Mouse (Mus musculus) kidney, postnatal 36 days (tissue): Measurements from ENCODE around the gene Frmd5.

Experiments
- DNase-seq, 2 experiments: peaks; one replicate each; pipeline ENCODE4 v3.0.0; 2021 to 2022; ENCODE audit warnings: mixed read lengths in 2 of 2

Gene Frmd5

GRCm38 (mm10) chr2:121614483-121615198 lies 192.2 kb downstream of the Frmd5 start:
- no peak for DNase-seq

GRCm38 (mm10) chr2:121612112-121612511 lies 194.8 kb downstream of the Frmd5 start:
- DNase-seq: no peak

DNA sequence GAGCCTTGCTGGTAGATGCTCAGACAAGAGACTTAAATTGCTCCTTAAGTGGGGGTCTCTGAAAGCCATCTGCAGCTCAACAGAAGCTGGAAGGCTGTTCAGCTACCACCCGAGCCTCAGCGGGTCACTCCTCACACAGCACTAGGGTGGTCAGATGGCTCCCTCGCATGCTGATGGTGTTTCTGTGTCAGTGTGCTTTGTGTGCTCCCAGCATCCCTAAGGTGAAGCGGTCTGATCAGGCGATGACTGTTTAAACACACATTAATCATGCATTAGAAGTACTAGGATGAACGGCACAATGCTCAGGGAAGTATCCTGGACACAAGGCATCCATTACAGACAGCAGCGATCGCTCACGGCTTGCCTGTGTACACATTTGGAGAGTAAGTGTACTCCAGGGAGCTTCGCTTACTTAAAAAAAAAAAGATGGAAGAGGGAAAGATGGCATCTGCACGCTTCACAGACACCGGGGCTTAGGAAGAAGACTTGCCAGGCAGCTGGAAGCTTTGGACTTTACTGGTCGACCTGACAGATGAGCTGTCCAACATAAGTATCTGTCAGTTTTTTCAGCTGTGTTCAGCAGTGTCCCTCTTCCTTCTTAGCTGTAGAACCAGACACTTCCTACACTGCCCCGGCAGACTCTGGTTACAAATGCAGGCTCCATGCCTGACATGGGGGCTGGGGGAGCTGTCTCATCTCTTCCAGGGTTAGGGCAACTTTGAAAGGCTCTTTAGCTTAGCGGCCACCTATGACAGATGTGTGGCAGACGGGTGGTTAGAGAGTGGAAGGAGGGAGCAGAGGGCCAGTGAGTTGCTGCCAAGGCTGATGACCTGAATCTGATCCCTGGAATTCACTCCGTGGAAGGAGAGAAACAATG lies 196.6 kb downstream of the Frmd5 start:
- no peak for DNase-seq

DNA sequence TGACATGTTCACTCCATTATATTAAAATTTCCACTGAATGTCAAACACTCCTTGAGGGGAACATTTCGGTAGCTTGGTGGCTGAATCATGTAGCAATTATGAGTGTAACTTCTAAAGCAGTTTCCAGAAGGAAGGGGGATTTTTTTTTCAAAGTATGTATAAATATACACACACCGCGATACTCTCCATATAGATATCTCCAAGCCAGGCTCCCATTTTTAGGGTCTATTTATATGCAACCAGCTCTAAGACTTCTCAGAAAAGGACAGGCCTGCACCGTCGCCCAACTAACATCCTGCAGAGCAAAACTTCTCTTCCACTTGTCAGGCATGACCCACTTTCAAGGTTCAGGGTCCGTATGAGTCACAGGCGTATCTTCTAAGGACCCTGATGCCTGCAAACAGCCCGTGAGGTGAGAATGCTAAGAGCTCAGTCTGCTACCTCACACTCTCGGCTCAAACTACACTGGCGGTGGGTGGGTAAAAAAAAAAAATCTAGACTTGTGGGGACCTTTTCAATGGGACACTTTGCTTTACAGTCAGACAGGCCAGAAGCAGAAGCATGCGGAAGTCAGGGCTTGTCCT lies 197.7 kb downstream of the Frmd5 start:
- no peak for DNase-seq

GRCm38 (mm10) chr2:121602397-121602796 lies 204.5 kb downstream of the Frmd5 start:
- DNase-seq: no peak

DNA sequence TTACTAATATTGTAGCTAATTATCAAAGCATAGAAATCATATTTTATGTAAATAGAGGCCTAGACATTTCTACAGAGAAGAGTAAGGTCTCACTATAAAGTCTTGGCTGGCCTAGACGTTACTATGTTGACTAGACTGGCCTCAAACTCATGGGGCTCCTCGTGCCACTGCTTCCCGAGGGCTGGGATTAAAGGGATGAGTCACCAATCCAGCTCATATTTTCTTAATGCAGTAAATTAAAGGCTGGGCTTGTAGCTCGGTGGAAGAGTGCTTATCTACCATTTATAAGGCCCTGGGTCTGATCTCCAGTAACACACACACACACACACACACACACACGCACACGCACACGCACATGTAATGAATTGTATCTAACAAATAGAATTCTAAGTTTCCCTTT lies 205.3 kb downstream of the Frmd5 start:
- no peak for DNase-seq

DNA sequence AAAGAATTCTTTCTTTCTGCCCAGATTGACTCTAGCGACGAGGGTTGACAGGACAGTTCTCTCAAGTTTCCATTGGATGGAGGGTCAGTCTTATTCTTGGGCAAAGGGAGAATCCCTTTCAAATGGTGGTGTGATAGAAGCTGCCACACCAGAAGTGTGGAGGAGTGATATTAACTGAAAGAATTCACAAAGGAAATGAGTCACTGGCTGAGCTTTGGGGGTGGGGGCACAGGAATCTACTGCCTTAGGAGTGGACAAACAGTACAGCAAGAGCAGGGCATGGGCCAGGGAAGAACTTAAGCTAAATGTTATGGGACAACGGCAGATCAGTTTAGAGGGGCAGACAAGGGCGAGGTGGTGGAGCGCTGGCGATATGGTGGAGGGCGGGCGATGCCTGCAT lies 206.2 kb downstream of the Frmd5 start:
- no peak for DNase-seq

DNA sequence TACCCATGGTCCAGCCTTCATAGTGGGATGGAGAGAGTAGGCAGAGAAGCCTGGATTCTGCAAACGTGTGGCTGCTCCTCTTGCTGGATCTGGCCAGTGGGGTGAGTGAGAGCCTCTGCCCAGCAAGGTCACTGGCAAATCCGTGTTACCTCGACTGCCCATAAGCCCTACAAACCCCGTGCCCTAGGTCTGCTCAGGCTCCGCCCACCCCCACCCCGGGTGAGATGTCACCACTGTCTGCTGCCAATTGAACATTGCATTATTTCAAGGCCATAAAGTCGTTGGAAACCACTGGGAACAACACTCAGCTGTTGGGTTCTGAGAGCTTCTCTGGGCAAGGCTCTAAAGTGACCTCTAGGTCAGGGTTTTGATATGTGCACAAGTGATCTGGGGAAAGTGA lies 208.6 kb downstream of the Frmd5 start:
- no peak for DNase-seq

DNA sequence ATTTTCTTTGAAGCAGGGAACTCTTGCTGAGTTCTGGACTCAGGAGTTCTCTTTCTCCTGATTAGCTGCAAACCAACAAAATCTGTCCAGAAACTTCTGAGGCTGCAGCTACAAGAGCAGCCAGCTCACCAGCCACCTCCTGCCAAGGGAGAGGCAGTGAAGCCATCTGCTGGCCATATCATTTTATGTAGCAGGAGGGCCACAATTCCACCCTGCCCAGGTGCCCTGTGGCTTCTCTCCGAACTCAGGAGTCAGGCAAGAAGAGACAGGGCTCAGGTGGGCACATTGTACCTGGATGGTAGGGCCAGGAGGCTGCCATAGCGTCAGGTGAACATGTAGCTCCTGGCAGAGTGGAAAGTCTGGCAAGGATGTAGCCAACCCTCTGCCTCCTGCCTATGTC lies 210.3 kb downstream of the Frmd5 start:
- no peak for DNase-seq

DNA sequence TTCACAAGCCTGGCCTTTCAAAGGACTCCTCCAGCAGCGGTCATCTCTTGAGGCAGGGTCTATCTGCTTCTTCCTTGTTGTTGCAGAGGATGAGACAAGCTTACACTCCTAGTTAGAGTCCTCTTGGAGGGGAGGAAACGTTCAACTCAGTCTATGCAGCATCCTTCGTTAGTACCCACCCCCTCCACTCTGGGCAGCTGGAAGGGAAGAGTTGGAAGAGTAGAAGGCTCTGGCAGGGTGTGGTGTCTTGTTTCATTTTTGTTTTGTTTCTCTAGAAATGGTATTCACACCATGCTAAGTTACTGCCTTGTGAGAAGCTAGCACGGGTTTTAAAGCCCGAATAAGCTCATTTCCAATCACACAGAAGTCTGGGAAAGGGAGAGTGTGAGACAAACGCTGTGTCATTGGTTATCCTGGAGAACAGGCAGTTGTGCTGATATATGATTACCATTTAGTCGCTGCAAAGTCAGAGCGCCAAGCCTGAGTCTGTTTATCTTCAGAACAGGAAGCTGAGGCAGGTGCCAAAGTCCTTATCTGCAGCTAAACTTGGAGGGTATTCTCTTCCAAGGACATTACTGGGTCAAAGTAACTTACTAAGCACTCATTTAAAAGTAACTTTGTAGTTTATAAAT lies 212.1 kb downstream of the Frmd5 start:
- peak in 1 of 2 experiments; percentile 18 for DNase-seq

DNA sequence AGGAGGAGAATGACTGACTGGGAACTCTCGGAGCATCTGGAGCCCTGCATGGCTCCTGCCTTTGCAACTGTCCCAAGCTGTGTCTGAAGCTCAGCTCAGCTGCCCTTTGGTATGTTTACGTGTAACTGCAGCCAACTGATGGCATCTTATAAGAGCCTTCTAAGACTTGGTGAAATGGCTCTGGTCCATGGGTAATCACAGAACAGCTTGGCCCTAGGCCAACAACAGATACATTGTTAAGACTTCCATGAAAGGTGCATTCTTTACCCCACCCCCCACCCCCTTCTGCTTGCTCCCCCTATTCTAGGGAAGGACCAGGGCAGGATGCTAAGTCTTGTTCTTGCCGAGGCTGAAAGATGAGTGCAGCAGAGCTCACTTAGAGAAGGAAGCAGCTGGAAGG lies 212.8 kb downstream of the Frmd5 start:
- DNase-seq: no peak

DNA sequence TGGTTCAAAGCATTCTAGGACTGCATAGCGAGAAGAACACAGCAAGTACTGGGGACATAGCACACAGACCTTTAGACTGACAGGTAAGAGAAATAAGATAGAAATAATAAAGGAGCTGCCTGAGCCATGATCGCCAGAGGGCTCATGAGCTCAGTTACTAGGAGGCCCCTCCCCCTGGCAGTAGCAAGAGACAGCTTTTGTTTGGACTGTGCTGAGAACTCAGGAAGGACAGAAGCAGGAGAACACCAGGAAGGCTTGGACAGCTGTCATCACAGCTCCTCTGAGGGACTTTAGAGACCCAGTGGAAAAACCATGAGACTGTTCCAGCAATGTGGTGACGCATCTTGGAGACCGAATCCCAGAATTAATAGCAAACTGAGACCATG lies 218.6 kb downstream of the Frmd5 start:
- peak; percentile 25 to 30 for DNase-seq

DNA sequence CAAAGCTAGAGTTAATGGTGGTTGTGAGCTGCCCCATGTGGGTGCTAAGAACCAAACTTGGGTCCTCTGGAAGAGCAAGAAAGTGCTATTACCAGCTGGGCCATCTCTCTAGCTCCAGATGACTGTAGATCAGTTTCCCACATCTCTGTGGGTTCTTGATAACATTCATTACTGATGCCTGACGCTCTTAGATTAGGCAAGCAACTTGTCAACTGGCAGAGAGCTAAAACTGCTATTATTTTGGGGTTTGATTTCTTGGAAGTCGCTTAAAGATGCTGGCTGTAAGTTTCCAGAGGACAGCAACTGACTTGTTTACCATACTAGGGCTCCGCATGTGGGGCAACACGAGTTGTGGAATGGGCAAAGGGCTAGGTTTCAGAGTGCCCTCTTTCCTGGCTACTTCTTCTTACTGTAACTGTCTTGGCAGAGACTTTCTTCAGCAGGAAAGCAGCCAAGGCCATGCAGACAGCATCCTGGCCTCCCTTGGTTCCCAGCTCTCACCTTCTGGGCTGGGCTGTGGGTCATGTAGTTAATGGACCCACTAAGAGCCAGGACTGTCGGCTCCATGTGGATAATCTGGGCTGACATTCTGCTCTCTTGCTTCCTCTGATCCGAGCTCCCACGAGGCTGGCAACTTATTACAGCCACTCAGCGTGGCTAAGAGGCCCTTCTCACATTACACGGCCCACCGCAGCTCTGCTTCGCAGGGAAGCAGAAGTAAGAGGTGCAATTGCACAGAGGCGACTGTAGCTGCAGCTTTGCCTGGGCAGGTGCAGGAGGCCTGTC lies 219.2 kb downstream of the Frmd5 start:
- no peak for DNase-seq

GRCm38 (mm10) chr2:121584705-121585104 lies 222.2 kb downstream of the Frmd5 start:
- DNase-seq: no peak

GRCm38 (mm10) chr2:121583468-121584116 lies 223.3 kb downstream of the Frmd5 start:
- DNase-seq: peak; percentile 32 to 59

DNA sequence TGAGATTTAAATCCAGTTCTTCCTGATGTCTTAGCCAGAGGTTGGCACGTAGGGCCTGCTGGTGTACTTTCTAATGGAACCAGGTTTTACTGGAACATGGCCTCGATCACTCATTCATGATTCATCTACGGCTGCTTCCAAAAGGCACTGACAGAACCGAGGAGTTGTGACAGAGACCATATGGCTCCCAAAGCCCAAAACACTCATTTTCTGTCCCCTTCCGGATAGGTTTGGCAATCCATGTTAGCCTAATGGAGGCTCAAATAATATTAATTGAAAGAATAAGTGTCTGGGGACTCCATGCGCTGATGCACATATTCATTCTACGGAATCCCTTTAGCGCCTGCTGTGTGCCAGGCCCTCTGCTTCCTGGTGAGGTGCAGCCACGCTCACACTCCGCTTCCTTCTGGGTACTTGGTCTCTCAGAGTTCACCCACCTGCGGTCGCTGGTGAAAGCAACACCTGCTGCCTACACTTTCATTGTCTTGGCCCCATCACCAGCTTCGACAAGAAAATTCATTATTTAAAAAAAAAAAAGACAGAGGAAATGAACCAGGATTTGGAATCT lies 224.0 kb downstream of the Frmd5 start:
- DNase-seq: no peak

- no peak for DNase-seq
These were observed 231.1 kb downstream of the Frmd5 start for GRCm38 (mm10) chr2:121575741-121576201.

GRCm38 (mm10) chr2:121574066-121574630 lies 232.7 kb downstream of the Frmd5 start:
- peak in 1 of 2 experiments; percentile 24 for DNase-seq

DNA sequence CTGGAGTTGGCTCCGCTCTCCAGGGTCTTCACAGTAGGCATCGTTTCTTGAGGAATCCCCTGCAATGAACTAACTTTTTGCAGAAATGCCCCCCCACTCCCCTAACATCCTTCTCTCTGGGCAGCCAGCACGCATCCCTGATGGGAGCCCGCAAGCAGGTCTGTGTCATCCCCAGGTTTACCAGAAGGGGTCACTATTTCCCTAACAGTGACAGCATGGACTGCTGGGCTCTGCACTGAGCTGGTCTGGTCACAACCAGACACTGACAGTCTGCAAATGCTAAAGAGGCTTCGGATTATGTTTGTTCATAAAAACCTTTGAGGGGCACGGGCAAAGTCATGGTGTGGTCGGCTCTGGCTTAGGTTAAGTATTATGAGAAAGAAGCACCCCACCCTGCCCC lies 235.1 kb downstream of the Frmd5 start:
- DNase-seq: peak; percentile 75 to 87

DNA sequence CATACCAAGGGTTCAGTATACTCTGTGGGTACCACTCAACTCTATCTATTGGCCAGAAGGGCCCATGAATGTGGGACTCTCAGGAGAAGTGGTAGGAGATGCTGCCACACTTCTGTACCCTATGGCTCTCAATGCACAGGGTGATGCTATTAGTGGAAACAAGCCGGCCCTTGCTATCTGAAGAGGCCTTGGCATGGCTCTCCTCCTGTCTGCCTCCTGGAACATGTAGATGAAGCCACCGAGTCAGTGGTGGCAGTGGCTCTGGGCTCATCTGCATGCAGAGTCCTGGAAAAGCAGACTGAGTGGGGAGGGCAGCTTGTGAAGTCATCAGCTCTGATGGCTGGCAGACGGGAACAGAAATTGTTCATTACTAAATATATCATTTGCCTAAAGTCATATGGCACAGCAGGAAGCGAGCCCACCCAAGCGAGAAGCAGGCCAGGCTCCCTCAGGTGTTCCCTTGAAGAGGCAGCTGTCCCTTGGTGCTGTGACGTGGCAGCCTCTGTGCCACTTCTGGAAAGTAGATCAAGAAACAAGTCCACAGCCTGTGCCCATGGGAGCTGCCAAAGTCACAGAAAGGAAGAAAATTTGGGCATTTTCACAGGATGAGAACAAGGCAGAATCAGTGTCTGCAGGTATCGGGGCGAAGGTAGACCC lies 235.8 kb downstream of the Frmd5 start:
- no peak for DNase-seq

DNA sequence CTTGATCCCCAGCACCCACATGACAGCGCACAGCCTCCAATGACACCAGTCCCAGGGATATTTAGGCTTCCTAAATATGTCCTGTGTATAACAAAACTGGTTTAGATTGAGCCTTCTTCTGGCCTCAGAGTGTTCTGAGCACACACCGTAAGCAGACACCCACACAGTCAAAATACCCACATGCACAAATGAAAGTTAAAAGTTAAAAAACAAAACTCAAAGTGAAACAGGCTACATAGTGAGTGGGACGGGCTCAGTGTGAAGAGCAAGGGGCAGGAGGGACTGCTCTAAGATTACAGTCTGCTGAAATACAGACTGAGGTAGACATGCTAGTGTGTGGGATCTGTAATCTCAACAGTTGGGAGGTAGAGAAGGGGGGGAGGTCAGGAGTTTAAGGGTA lies 236.8 kb downstream of the Frmd5 start:
- no peak for DNase-seq
